Mouse (Mus musculus) midbrain, embryonic 11.5 days (tissue): ENCODE data around the gene CN725425. TPM values are rescaled to one million over a fixed set of nuclear protein-coding genes. Genes with fewer than 3 reads are reported as not detected.

ENCODE experiments used
- ATAC-seq: fragments of 200-750 bp; cut with Nextera tagmentation; 2 replicates; pipeline ENCODE4 v1.8.0; 2017; ENCODE audit warnings: moderate TSS enrichment, moderate library complexity; ENCODE audit not compliant: low FRiP score
- DNase-seq: peaks from one replicate; pipeline ENCODE4 v3.0.0; 2015; ENCODE audit warnings: low spot score; ENCODE audit errors: missing footprints
- H3K27ac ChIP-seq: fragments of 300-500 bp; sonication (generic); 2 replicates; pipeline ENCODE4 v1.5.1; 2014; ENCODE audit warnings: low read depth, low read length
- H3K27me3 ChIP-seq: fragments of 300-500 bp; sonication (generic); 2 replicates; pipeline ENCODE4 v1.6.1; 2014; ENCODE audit warnings: mild to moderate bottlenecking, low read length, moderate library complexity, mixed read lengths; ENCODE audit not compliant: control insufficient read depth, insufficient read depth
- H3K36me3 ChIP-seq: fragments of 300-500 bp; sonication (generic); 2 replicates; pipeline ENCODE4 v1.6.1; 2014; ENCODE audit warnings: mild to moderate bottlenecking, low read length, moderate library complexity, mixed read lengths; ENCODE audit not compliant: control insufficient read depth, insufficient read depth
- H3K4me1 ChIP-seq: fragments of 300-500 bp; sonication (generic); 2 replicates; pipeline ENCODE4 v1.6.1; 2014; ENCODE audit warnings: low read length; ENCODE audit not compliant: control insufficient read depth, insufficient read depth
- H3K4me2 ChIP-seq: fragments of 300-500 bp; sonication (generic); 2 replicates; pipeline ENCODE4 v1.6.1; 2014; ENCODE audit warnings: mild to moderate bottlenecking, moderate library complexity
- H3K4me3 ChIP-seq: fragments of 300-500 bp; sonication (generic); 2 replicates; pipeline ENCODE4 v1.5.1; 2014; ENCODE audit warnings: low read depth, low read length
- H3K9ac ChIP-seq: fragments of 300-500 bp; sonication (generic); 2 replicates; pipeline ENCODE4 v1.6.1; 2014; ENCODE audit warnings: low read length
- H3K9me3 ChIP-seq: fragments of 300-500 bp; sonication (generic); 2 replicates; pipeline ENCODE4 v1.6.1; 2016; ENCODE audit warnings: low read length; ENCODE audit not compliant: control insufficient read depth
- WGBS: fragments of 180-500 bp; shearing (Covaris S2); extraction: QIAGEN DNeasy Blood & Tissue Kit; methylation state at CpG from one replicate; pipeline ENCODE4 v1.1.7; 2014; 5-methylcytosine and 5-hydroxymethylcytosine counted together
- polyA plus RNA-seq: library from polyadenylated mRNA; unstranded; fragments of >200 nt; fragmentation: Nextera tagmentation; extraction: Ambion mirVana; gene quantifications from 2 replicates; pipeline ENCODE4 v1.2.1, GENCODE M21; 2014

CN725425 gene
- polyA plus RNA-seq, 1 experiment from 2014 or later, result not detected

DNA sequence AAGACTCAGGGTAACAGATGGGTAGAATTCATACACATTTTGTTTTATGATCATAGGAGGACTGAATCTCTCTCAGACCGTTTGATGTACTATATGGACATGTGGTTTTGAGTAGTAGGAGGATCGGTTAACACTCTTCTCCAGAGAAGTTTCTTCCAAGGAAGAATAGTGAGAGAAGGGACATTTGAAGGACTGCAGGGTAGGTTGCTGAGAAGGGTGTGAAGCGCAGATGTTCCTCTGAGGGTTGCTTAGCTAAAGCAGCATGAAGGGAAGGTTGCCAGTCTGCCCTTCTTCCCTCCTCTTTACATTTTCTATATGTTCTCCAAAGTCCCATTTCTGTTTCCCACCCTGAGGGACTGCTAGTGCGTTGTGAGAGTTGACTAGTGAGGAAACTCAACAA lies 28.0 kb upstream of the CN725425 start:
- no peaks in the 10 kb centered on the region for H3K27me3 ChIP-seq
- no peak for ATAC-seq
- 91% methylated on average over 4 of the region's 4 CpGs for WGBS
- H3K4me2 ChIP-seq, result no peak overlapping the region
- no peaks in the 10 kb centered on the region for H3K9me3 ChIP-seq
- peaks cover 6% of the 10 kb centered on the region; the same call in 1 of the 2 replicates for H3K36me3 ChIP-seq
- H3K27ac ChIP-seq, result no peak overlapping the region
- no peak for DNase-seq
- no peak overlapping the region for H3K9ac ChIP-seq
- no peaks in the 10 kb centered on the region for H3K4me1 ChIP-seq
- H3K4me3 ChIP-seq, result no peak overlapping the region

DNA sequence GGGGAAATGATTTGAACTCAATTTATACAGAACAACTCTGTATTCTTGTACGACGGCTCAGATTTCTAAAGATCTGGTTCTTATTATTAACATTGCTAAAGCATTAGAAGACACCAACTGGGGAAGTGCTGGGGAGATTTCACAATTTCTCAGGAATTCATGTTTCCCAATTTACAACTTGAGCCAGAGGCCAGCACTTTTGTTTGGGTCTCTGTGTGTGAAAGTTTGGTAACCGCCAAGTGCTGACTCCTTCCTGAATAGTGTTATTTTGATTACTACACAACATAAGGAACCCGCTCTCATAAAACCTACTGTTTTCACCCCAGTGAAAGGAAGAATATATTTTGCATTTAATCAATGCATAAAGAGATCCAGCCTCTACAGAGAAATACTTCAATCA lies 27.1 kb upstream of the CN725425 start:
- ATAC-seq (no peak), DNase-seq (peak; percentile 61)
- WGBS, result 84% methylated on average over 4 of the region's 4 CpGs
- no peaks in the 10 kb centered on the region for H3K27me3 ChIP-seq
- H3K27ac ChIP-seq, result no peak overlapping the region
- no peaks in the 10 kb centered on the region for H3K9me3 ChIP-seq
- no peak overlapping the region for H3K4me3 ChIP-seq
- peaks cover 11% of the 10 kb centered on the region for H3K36me3 ChIP-seq
- H3K4me1 ChIP-seq, result no peaks in the 10 kb centered on the region
- H3K9ac ChIP-seq, result no peak overlapping the region
- no peak overlapping the region for H3K4me2 ChIP-seq

DNA sequence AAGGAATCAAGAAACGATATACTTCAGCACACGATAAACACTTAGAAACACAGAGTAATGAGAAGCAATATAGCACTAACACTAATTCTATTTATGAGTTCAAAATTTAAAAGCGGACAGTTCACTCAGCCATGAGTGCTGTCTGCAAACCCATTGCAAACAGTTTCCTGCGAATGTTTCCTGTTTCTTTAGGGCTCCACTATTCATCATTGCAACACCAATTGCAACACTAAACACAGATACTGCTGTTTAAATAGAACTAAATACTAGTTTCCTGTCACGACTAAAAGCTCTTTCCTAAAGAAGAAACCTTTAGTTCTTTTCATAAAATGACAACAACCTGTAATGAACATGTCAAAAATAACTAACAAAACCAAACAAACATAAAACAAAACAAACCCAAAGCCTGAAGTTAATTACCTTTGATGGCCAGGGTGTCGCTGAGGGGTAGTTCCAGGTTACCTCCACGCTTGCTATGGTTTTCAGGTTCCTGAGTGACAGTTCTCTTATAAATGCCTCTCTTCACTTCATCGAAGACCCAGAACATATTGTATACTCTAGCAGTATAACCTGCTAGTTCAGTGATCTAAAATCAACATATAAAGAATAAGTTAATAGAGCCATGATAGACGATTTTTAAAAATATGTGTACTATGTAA lies 20.5 kb upstream of the CN725425 start:
- Histone ChIP-seq H3K4me2 (no peak overlapping the region), H3K4me1 (peaks cover 3% of the 10 kb centered on the region; the same call in 1 of the 2 replicates), H3K4me3 (no peak overlapping the region), H3K27me3 (no peaks in the 10 kb centered on the region), H3K36me3 (peaks cover 9% of the 10 kb centered on the region), H3K9me3 (no peaks in the 10 kb centered on the region), H3K9ac (no peak overlapping the region), H3K27ac (no peak overlapping the region)
- no peak for ATAC-seq
- DNase-seq, result peak; percentile 69
- WGBS, result 89% methylated on average over 9 of the region's 9 CpGs

DNA sequence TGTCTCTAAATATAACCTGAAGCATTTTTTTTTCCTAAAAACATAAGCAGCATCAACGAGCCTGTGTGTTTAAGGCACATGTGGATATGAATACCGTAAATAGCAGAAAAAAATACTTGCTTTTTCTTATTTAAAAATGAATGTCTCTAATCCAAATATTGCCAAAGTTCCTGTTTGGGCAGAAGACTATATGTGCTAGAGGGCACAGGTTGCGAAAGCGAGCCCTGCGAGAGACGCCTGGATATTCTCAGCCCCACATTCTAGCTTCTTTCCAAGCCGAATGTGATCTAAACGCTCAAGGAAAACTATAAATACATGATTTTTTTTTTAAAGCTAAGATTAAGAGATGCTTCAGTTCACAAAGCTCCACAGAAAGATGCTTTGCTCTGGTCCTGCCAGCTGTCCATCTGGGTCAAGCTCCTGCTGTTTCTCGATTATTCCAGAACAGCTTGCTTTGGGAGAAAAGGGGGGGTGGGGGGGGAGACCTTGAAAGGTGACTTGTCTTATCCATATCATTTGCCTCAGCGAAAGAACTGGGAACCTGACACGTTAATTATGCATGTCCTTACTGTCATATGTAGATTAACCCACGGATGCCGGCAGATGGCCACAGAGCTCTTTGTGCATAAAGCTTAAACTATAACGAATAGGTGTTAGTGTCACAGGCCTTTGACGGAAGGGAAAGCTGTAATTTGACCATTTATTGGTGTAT lies 19.2 kb upstream of the CN725425 start:
- H3K4me3 ChIP-seq, result no peak overlapping the region
- ATAC-seq, result no peak
- H3K9me3 ChIP-seq, result no peaks in the 10 kb centered on the region
- H3K36me3 ChIP-seq, result peaks cover 5% of the 10 kb centered on the region; the same call in 1 of the 2 replicates
- no peak overlapping the region for H3K9ac ChIP-seq
- H3K27me3 ChIP-seq, result no peaks in the 10 kb centered on the region
- H3K27ac ChIP-seq, result no peak overlapping the region
- 58% methylated on average over 15 of the region's 15 CpGs for WGBS
- DNase-seq, result no peak
- H3K4me1 ChIP-seq, result peaks cover 3% of the 10 kb centered on the region; the same call in 1 of the 2 replicates
- no peak overlapping the region for H3K4me2 ChIP-seq

DNA sequence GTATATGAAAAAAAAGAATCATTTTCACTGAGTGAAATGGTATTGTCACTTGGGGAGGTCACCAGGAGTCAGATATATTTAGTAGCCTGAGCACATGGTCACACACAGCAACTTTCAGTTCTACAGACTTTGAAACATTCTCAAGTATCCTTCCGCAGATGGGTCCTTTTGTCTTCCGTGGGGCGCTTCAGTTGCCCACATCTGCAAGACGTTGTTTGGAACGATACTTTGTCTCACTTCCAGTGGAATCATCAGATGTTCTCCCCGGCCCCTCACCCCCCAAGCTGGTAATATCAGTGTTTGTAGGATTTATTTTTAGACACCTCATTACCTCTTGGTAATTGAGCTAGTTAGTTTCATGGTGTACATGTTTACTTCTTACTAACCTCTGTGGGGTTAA lies 12.9 kb upstream of the CN725425 start:
- ATAC-seq (no peak), DNase-seq (no peak)
- Histone ChIP-seq H3K4me3 (no peak overlapping the region), H3K9ac (no peak overlapping the region), H3K9me3 (no peaks in the 10 kb centered on the region), H3K27me3 (no peaks in the 10 kb centered on the region), H3K4me1 (peaks cover 5% of the 10 kb centered on the region), H3K4me2 (no peak overlapping the region), H3K36me3 (no peaks in the 10 kb centered on the region), H3K27ac (no peak overlapping the region)
- 90% methylated on average over 6 of the region's 6 CpGs for WGBS

- Histone ChIP-seq H3K4me1 (peaks cover 5% of the 10 kb centered on the region), H3K36me3 (no peaks in the 10 kb centered on the region), H3K9me3 (no peaks in the 10 kb centered on the region), H3K27me3 (no peaks in the 10 kb centered on the region), H3K9ac (peak overlapping the region; percentile 74), H3K4me2 (peak overlapping the region; percentile 66), H3K27ac (0 out of 2 replicates have a peak overlapping the region, but pooled peaks have one; percentile 2), H3K4me3 (peak overlapping the region; percentile 60)
- WGBS, result 9% methylated on average over 4 of the region's 4 CpGs
- ATAC-seq (no peak), DNase-seq (peak; percentile 94)
These were observed 9.3 kb upstream of the CN725425 start for GRCm38 (mm10) chr15:91190026-91190425.

- H3K27ac ChIP-seq, result peak overlapping the region; percentile 89
- WGBS, result 24% methylated on average over 17 of the region's 17 CpGs
- ATAC-seq (0 out of 2 replicates have a peak, but pooled peaks have one; percentile 20), DNase-seq (peak; percentile 92)
- H3K4me3 ChIP-seq, result peak overlapping the region; percentile 60
- H3K27me3 ChIP-seq, result no peaks in the 10 kb centered on the region
- no peaks in the 10 kb centered on the region for H3K9me3 ChIP-seq
- peak overlapping the region; percentile 66 for H3K4me2 ChIP-seq
- H3K4me1 ChIP-seq, result peaks cover 5% of the 10 kb centered on the region
- no peaks in the 10 kb centered on the region for H3K36me3 ChIP-seq
- H3K9ac ChIP-seq, result peak overlapping the region; percentile 74
These were observed 8.6 kb upstream of the CN725425 start for GRCm38 (mm10) chr15:91190519-91191207.

GRCm38 (mm10) chr15:91191412-91192222 lies 7.7 kb upstream of the CN725425 start, which contains the start of gene Abcd2:
Gene Abcd2, minus strand, starts transcription at chr15:91191799.
- ATAC-seq (peak; percentile 96), DNase-seq (peak; percentile 97)
- peak within 1 kb of the TSS; percentile 89 for H3K27ac ChIP-seq
- peak within 1 kb of the TSS; percentile 60 for H3K4me3 ChIP-seq
- no peaks in the 10 kb centered on the region for H3K27me3 ChIP-seq
- H3K9me3 ChIP-seq, result no peaks in the 10 kb centered on the region
- H3K36me3 ChIP-seq, result no peaks in the 10 kb centered on the region
- H3K4me1 ChIP-seq, result peaks cover 5% of the 10 kb centered on the region
- WGBS, result under 1% methylated on average over 22 of the region's 22 CpGs
- H3K4me2 ChIP-seq, result peak within 1 kb of the TSS; percentile 66
- peak within 1 kb of the TSS; percentile 74 for H3K9ac ChIP-seq
